Mouse (Mus musculus): Measurements from ENCODE around the gene Pm20d2. TPM values are rescaled to one million over a fixed set of nuclear protein-coding genes. Genes with fewer than 3 reads are reported as not detected.

The Pm20d2 gene
- polyA plus RNA-seq (2015; fragmentation: Nextera tagmentation; extraction: Ambion mirVana), result 2.4 and 2.5 TPM in 2 replicates

DNA sequence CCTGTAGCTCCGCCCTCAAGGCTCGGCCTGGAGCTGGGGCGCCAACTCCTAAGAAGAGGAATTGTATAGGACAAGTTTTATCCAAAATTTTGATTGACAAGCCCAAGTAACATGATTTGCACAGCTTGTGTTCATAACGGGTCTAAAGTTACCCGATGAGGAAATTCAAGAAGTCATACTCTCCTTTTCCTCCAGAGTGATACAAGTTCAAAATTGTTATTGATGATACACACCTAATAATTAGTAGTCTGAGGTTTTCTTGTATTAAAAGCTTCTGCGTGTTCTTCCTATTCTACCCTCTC lies at the start of gene Pm20d2:
Gene Pm20d2 (minus strand): TSS at position 3 of the 302 bp plus-strand sequence.
- 18% methylated on average over 6 of the region's 6 CpGs for WGBS
- Histone ChIP-seq H3K27ac (replicated peaks) (peak within 1 kb of the TSS; percentile 96), H3K4me2 (peak within 1 kb of the TSS; percentile 77), H3K36me3 (peaks cover 6% of the 10 kb centered on the region; the same call in 1 of the 2 replicates), H3K9me3 (0 out of 2 replicates have a peak, but pooled peaks cover 2% of the 10 kb centered on the region), H3K9ac (peak within 1 kb of the TSS; percentile 78), H3K4me3 (peak within 1 kb of the TSS; percentile 82), H3K27me3 (no peaks in the 10 kb centered on the region), H3K4me1 (replicated peaks) (peaks cover 14% of the 10 kb centered on the region)
- ATAC-seq (ENCODE audit: low FRiP score, low read depth), result no peak

DNA sequence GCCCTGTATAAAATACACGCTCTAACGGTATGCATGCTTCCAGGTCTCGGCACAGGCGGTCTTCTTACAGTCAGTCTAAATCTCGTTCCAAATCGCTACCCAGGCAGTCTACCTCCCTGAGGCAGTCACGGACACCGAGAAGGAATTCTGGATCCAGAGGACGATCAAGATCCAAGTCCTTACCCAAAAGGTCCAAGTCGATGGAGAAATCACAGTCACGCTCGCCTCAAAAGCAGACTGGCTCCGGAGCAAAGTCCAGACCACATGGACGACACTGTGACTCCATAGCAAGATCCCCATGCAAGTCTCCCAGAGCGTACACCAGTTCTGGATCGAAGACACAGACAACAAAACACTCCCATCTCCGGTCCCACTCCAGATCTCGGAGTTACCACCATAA lies 41.3 kb upstream of the Pm20d2 start:
- Histone ChIP-seq H3K4me2 (no peak overlapping the region), H3K4me3 (no peak overlapping the region), H3K4me1 (replicated peaks) (no peaks in the 10 kb centered on the region), H3K9ac (no peak overlapping the region), H3K27ac (replicated peaks) (no peak overlapping the region), H3K36me3 (peaks cover 7% of the 10 kb centered on the region), H3K27me3 (no peaks in the 10 kb centered on the region), H3K9me3 (no peaks in the 10 kb centered on the region)
- no peak for ATAC-seq (ENCODE audit: low FRiP score, low read depth)
- 94% methylated on average over 18 of the region's 18 CpGs for WGBS

DNA sequence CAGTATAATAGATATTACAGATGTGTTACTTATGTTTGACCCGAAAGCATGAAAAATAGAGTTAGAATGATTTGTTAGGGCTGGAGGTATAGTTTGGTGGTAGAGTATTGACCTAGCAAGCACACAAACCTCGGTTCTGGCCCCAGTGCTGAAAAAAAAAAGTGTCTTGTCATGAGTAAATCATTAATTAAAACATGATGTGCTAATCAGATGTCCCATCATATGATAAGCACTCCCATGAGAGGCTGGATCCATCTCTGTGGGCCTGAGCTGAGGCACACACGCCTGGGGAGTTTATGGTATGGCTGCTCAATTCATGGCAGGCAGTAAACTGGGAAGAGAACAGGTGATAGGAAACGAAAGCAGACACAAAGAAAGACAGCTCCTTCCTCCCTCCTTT lies 40.1 kb upstream of the Pm20d2 start:
- WGBS, result 79% methylated on average over 4 of the region's 4 CpGs
- peaks cover 7% of the 10 kb centered on the region for H3K36me3 ChIP-seq
- H3K4me1 ChIP-seq (replicated peaks), result no peaks in the 10 kb centered on the region
- H3K27me3 ChIP-seq, result no peaks in the 10 kb centered on the region
- no peak for ATAC-seq (ENCODE audit: low FRiP score, low read depth)
- no peak overlapping the region for H3K27ac ChIP-seq (replicated peaks)
- no peak overlapping the region for H3K4me3 ChIP-seq
- H3K9me3 ChIP-seq, result no peaks in the 10 kb centered on the region
- no peak overlapping the region for H3K9ac ChIP-seq
- no peak overlapping the region for H3K4me2 ChIP-seq

DNA sequence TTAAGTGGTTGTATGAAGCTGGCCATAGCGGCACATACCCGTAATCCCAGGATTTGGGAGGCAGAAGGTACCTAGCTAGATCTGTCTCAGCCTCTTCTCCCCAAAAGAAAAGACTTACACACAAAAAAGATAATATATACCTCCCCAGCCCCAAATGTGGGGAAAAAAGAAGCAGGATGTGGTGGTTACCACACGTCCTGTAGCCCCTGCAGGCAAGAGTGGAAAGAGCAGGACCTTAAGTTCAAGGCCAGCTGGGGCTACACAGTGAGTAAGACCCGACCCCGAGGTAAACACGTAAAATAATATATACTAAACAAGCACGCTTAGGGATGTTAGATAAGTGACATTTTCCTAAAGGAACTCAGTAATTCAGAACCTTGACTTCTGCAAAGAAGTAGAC lies 37.6 kb upstream of the Pm20d2 start:
- H3K36me3 ChIP-seq, result peaks cover 7% of the 10 kb centered on the region
- H3K4me2 ChIP-seq, result no peak overlapping the region
- no peak overlapping the region for H3K9ac ChIP-seq
- no peak for ATAC-seq (ENCODE audit: low FRiP score, low read depth)
- WGBS, result 91% methylated on average over 7 of the region's 7 CpGs
- no peak overlapping the region for H3K27ac ChIP-seq (replicated peaks)
- no peaks in the 10 kb centered on the region for H3K9me3 ChIP-seq
- no peaks in the 10 kb centered on the region for H3K4me1 ChIP-seq (replicated peaks)
- no peak overlapping the region for H3K4me3 ChIP-seq
- no peaks in the 10 kb centered on the region for H3K27me3 ChIP-seq

DNA sequence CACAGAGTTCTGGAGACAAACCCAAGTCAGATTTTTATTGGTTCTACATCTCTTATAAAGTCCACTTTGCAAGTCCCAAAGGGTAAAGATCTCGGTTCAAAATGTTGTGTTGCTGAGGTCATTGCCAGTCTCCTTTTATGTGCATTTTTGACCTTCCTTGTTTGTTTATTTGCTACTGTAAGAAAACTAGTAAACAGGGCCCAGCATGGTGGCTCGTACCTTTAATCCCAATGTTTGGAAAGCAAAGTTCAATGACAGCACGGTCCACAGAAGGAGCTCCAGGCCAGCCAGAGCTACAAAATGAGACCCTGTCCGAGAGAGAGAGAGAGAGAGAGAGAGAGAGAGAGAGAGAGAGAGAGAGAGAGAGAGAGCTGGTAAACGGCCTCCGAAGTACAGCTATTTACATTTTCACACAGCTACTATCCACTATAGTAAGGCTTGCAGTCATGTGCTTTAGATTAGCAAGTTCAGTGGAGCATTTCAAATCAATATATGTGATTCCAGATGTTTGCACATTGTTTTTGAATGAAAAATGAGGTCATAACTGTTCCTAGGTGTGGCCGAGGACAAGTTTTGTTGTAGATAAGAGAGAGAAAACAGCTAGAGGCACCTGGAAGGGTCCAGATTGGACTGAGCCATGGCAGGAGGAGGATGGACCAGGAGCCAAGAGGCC lies 34.6 kb upstream of the Pm20d2 start:
- Histone ChIP-seq H3K9me3 (no peaks in the 10 kb centered on the region), H3K36me3 (0 out of 2 replicates have a peak, but pooled peaks cover 2% of the 10 kb centered on the region), H3K27me3 (no peaks in the 10 kb centered on the region), H3K4me1 (replicated peaks) (no peaks in the 10 kb centered on the region), H3K4me3 (no peak overlapping the region), H3K4me2 (no peak overlapping the region), H3K27ac (replicated peaks) (no peak overlapping the region), H3K9ac (no peak overlapping the region)
- ATAC-seq (ENCODE audit: low FRiP score, low read depth), result no peak
- 78% methylated on average over 7 of the region's 7 CpGs for WGBS

DNA sequence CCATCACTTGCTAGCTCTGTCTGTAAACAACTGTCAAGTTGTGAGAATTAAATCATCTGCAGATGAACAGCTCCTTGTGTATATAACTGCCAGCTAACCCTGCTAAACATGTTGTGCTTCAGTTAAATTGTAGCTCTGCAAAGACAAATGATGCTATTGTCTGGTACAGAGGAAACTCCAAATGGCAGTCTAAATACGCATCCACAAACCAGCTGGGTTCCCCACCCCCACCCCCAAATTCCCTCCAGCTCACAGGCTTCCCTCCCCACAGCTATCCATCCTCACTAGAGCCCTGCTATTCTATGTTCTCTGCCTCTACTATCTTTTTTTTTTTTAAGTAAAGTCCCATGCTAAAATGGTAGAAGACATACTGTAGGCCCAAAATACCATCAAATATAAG lies 32.3 kb upstream of the Pm20d2 start:
- ATAC-seq (ENCODE audit: low FRiP score, low read depth), result no peak
- Histone ChIP-seq H3K4me3 (no peak overlapping the region), H3K27ac (replicated peaks) (no peak overlapping the region), H3K4me1 (replicated peaks) (no peaks in the 10 kb centered on the region), H3K9me3 (no peaks in the 10 kb centered on the region), H3K9ac (no peak overlapping the region), H3K27me3 (no peaks in the 10 kb centered on the region), H3K36me3 (no peaks in the 10 kb centered on the region), H3K4me2 (no peak overlapping the region)
- WGBS, result 40% methylated on average over 1 of the region's 1 CpGs

DNA sequence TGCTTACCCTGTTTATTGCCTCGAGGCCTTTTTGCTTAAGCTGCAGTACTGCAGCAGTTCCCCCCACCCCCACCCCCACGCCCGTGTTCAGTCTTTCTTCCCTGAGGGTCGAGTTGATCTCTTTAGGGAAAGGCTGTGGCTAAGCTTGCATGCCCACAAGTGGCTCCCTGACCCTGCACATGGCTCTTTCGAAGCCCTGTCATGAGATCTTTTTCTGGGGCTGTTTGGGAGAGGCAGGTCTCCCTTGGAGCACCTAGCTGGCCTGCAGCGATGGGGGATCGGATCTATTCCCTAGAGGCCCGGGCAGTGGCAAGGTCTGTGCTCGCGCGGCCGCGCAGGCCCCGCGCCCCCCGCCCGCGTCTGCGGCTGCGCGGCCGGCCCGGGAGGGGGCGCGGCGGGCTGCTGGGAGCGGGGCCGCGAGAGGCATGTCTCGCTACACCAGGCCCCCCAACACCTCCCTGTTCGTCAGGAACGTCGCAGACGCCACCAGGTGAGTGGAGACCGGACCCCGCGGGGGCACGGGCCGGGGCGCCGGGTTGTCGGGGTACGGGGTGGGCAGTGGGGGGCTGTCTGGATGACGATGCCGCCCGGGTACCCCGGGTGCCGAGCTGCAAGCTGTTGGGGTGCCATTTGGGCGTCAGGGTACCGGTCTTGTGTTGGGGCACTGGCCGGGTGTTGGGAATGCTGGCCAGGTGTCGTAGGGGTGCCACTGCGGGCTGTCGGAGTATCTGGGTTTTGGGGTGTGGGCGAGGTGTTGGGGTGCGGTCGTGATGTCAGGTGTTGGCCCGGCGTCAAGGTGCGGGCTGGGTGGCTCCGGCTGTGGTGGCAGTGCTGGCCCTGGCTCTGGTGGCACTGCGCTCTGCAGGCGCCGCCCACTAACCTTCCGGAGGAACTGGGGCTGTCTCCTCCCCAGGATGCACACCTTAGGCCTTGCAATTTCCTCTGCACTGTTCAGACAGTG lies 19.6 kb upstream of the Pm20d2 start, which contains the start of gene Srsf12:
Gene Srsf12 (plus strand): TSS at position 111 of the 961 bp plus-strand sequence.
- 3% methylated on average over 65 of the region's 65 CpGs for WGBS
- peak within 1 kb of the TSS; percentile 96 for H3K27ac ChIP-seq (replicated peaks)
- ATAC-seq (ENCODE audit: low FRiP score, low read depth), result peak; percentile 85

DNA sequence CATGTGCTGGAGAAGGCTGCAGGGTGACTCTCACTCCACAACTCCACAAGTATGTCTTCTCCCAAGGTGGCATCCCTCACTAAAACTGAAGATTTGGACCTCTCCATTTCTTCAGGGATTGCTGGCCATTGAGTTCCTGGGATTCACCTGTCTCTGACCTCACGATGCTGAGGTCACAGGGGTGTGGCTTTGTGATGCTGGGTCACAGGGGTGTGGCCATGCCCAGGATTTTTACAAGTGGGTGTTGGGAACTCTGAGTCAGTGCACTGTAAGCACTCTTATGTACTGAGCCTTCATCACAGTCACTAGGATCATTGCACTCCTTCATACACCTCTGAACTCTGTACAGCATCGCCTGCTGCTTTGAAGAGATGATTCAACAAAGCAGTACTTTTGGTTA lies 18.0 kb upstream of the Pm20d2 start:
- H3K9me3 ChIP-seq, result no peaks in the 10 kb centered on the region
- no peak for ATAC-seq (ENCODE audit: low FRiP score, low read depth)
- H3K9ac ChIP-seq, result no peak overlapping the region
- no peak overlapping the region for H3K4me2 ChIP-seq
- H3K4me3 ChIP-seq, result no peak overlapping the region
- no peaks in the 10 kb centered on the region for H3K27me3 ChIP-seq
- no peak overlapping the region for H3K27ac ChIP-seq (replicated peaks)
- H3K36me3 ChIP-seq, result 0 out of 2 replicates have a peak, but pooled peaks cover under 1% of the 10 kb centered on the region
- H3K4me1 ChIP-seq (replicated peaks), result peaks cover 28% of the 10 kb centered on the region
- WGBS, result 67% methylated on average over 2 of the region's 2 CpGs

More for the DNA sequence above, 19.6 kb upstream of the Pm20d2 start, which contains the start of gene Srsf12:
- Histone ChIP-seq H3K27me3 (no peaks in the 10 kb centered on the region), H3K4me3 (peak within 1 kb of the TSS; percentile 96), H3K36me3 (peaks cover 5% of the 10 kb centered on the region; the same call in 1 of the 2 replicates), H3K4me2 (peak within 1 kb of the TSS; percentile 95), H3K9me3 (no peaks in the 10 kb centered on the region), H3K9ac (peak within 1 kb of the TSS; percentile 97), H3K4me1 (replicated peaks) (peaks cover 28% of the 10 kb centered on the region)

DNA sequence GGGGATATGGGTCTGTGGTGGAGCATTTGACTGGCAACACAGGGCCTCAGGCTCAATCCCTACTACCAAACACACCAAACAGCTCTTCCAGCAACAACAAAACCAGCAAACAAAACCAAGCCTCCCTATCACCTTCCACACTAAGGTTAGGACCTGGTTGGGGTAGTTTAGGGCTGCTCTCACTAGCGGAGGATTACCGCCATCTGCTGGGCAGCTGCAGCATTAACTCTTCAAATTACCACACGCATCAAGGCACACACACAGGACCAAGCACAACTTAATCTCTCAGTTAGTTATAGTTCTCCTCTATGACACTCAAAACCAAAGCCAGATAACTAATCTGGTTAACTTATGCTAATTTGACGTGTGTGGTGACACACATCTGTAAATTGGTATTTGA lies 15.1 kb upstream of the Pm20d2 start:
- no peak for ATAC-seq (ENCODE audit: low FRiP score, low read depth)

DNA sequence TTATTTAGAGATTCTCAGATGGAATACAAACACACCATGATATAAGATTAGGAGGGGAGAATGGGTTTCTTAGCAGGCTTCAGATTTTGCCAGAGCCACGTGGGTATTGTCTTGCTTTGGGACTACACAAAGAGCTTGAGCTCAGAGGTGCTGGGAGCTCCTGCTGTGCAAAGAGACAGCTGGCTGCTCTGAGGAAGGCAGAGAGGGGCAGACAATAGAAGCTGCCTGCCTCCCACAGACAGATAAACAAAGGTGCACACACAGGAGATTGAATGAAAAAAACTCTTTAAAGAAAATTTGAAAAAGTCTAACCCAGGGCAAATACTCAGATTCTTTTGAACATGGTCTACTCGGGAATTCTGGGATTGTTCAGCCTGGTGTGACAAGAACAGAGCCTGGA lies 8.6 kb upstream of the Pm20d2 start:
- Histone ChIP-seq H3K9me3 (0 out of 2 replicates have a peak, but pooled peaks cover 2% of the 10 kb centered on the region), H3K4me1 (replicated peaks) (no peaks in the 10 kb centered on the region), H3K27ac (replicated peaks) (no peak overlapping the region), H3K36me3 (no peaks in the 10 kb centered on the region), H3K9ac (no peak overlapping the region), H3K4me2 (no peak overlapping the region), H3K4me3 (no peak overlapping the region), H3K27me3 (no peaks in the 10 kb centered on the region)
- no peak for ATAC-seq (ENCODE audit: low FRiP score, low read depth)
- 2% methylated on average over 2 of the region's 2 CpGs for WGBS

More for the DNA sequence above, 15.1 kb upstream of the Pm20d2 start:
- no peaks in the 10 kb centered on the region for H3K36me3 ChIP-seq
- WGBS, result 6% methylated on average over 4 of the region's 4 CpGs
- H3K4me1 ChIP-seq (replicated peaks), result peaks cover 15% of the 10 kb centered on the region
- H3K27me3 ChIP-seq, result no peaks in the 10 kb centered on the region
- H3K27ac ChIP-seq (replicated peaks), result no peak overlapping the region
- no peak overlapping the region for H3K9ac ChIP-seq
- no peak overlapping the region for H3K4me2 ChIP-seq
- no peaks in the 10 kb centered on the region for H3K9me3 ChIP-seq
- H3K4me3 ChIP-seq, result no peak overlapping the region

DNA sequence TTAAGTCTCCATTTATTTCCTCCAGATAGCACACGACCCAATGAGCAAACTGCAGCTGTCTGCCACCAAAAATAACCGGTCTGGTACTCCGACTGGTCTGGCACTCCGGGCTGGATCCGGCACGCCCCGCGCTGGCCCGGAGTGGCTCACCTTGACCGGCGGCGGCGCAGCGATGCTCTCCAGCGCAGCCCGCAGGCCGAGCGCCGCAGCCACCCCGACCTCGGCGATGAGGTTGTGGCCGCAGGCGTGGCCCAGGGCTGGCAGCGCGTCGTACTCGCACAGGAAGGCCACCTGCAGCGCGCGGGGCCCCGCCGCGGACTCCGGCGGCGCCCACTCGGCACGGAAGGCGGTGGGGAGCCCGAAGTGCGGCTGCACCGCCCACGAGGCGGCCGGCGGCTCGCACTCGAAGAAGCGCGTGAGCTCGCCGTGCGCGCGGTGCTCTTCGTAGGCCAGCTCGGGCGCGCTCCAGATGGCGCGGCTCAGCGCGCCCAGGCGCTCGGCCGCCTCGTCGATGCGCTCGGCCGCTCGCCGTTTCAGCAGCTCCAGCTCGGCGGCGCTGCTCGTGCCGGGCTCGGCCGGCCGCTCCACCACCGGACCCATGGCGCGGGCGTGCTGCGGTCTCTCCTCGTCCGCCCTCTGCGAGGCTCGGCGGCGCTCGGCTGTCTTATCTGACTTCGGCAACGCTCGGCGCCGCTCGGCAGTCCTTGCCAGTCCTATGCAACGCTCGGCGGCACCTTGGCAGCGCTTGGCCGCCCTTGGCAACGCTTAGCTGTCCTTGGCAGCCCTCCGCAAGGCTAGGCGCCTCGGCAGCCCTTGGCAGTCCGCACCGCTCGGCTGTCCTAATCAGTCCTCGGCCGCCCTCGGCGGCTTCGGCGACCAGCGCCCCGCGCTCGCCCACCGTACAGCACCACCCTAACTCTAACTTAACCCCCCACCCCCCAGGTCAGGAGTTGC lies 479 bp downstream of the Pm20d2 start:
- Histone ChIP-seq H3K9ac (peak overlapping the region; percentile 78), H3K27ac (replicated peaks) (peak overlapping the region; percentile 96), H3K9me3 (no peaks in the 10 kb centered on the region), H3K4me2 (peak overlapping the region; percentile 77), H3K4me3 (peak overlapping the region; percentile 82), H3K36me3 (peaks cover 6% of the 10 kb centered on the region; the same call in 1 of the 2 replicates), H3K27me3 (no peaks in the 10 kb centered on the region), H3K4me1 (replicated peaks) (peaks cover 14% of the 10 kb centered on the region)
- WGBS, result under 1% methylated on average over 105 of the region's 123 CpGs
- peak; percentile 94 for ATAC-seq (ENCODE audit: low FRiP score, low read depth)

Measured in hindbrain, embryonic 15.5 days (tissue).